Mouse (Mus musculus): ENCODE measurements around the gene C2cd4c.

- TF ChIP-seq TBP (IDR thresholded peaks at IDR 0.05; ENCODE audit: low read depth, low read length) (no peak), CTCF (IDR thresholded peaks at IDR 0.05 in 2 of 3, conservative IDR thresholded peaks at IDR 0.05 in 1 of 3; ENCODE audit: control insufficient read depth in 1 of 3, insufficient read depth in 1 of 3, low read depth in 2 of 3, low read length in 3 of 3, poor library complexity in 1 of 3, severe bottlenecking in 1 of 3) (no peak), ZKSCAN1 (IDR thresholded peaks at IDR 0.05; ENCODE audit: low read depth, low read length) (no peak), CHD2 (IDR thresholded peaks at IDR 0.05; ENCODE audit: low read length) (no peak), E2F4 (IDR thresholded peaks at IDR 0.05; ENCODE audit: borderline replicate concordance, low read depth, low read length) (no peak), GABPA (IDR thresholded peaks at IDR 0.05; ENCODE audit: low read depth, low read length) (no peak), MYC (IDR thresholded peaks at IDR 0.05; ENCODE audit: low read depth, low read length) (no peak)
These were observed 5.9 kb downstream of the C2cd4c start for GRCm38 (mm10) chr10:79607892-79608291.
